Mouse (Mus musculus) kidney, adult 2 months (tissue): ENCODE results near the gene Trpm8.

Experiments used
- CTCF ChIP-seq: fragments of 200-500 bp; conservative IDR thresholded peaks from 2 replicates; pipeline ENCODE4 v1.5.1; 2011; ENCODE audit warnings: low read depth, mild to moderate bottlenecking, control low read depth, low read length, moderate library complexity, mixed read lengths; ENCODE audit not compliant: insufficient read depth, insufficient read length
- POLR2A ChIP-seq: fragments of 200-500 bp; IDR thresholded peaks from one replicate; pipeline ENCODE4 v1.6.1; 2011; ENCODE audit warnings: low read depth, low read length, control low read depth

- no peak for TF ChIP-seq POLR2A
- TF ChIP-seq CTCF, result no peak
Observed at GRCm38 (mm10) chr1:88235046-88235893, 42.2 kb upstream of the Trpm8 start.
